Mouse (Mus musculus) retina, embryonic 14.5 days (tissue): ENCODE results near the gene Tmem100.

ENCODE experiments used
- DNase-seq: peaks from one replicate; pipeline ENCODE4 v3.0.0-alpha.2; 2015; ENCODE audit warnings: low spot score

Gene Tmem100

DNA sequence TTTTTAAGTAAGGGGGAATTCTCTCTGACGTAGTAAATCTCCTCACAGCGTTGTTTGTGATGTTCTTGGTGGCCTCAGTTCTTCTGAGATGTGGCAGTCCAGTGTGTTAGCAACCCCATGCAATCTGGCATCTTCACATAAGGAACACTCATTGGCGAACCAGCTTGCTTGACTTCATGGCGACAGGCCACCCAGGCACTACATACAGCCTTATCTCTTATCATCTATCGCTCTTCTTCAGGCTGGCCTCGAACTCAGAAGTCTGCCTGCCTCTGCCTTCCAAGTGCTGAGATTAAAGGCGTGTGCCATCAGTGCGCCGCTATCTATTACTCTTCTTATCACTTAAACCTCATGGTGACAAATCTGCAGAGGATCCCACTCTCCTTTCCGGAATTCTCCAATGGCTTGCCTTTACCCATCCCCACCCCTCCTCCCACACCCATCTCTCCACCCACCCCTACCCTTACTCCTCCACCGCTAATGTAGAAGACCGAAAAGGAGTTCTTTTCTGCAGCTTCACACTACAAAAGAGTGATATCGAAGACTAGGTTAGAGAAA lies at the start of gene Tmem100:
Gene Tmem100 (plus strand): TSS at position 508 of the 558 bp plus-strand sequence.
- no peak for DNase-seq

- no peak for DNase-seq
Observed at GRCm38 (mm10) chr11:89982918-89983317, 47.2 kb upstream of the Tmem100 start.

DNA sequence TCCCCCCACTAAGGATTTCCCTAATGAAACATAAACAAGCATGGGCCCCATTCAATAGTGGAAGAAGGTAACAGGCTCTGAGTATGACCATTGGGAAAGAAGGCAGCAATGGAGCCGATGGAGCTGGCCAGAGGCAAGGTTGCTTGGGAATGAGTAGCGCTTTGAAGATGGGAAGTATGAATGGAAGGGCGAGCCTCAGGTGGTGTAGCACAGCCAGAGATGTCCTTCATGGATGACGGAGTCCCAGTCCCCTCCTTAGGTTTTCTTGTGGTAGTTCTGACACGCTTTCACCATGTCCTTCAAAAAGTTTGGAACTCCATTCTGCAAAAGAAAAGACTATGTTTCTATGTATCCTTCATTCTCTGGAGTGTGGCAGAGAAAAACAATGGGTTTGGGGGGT lies 45.7 kb upstream of the Tmem100 start:
- DNase-seq = no peak

DNA sequence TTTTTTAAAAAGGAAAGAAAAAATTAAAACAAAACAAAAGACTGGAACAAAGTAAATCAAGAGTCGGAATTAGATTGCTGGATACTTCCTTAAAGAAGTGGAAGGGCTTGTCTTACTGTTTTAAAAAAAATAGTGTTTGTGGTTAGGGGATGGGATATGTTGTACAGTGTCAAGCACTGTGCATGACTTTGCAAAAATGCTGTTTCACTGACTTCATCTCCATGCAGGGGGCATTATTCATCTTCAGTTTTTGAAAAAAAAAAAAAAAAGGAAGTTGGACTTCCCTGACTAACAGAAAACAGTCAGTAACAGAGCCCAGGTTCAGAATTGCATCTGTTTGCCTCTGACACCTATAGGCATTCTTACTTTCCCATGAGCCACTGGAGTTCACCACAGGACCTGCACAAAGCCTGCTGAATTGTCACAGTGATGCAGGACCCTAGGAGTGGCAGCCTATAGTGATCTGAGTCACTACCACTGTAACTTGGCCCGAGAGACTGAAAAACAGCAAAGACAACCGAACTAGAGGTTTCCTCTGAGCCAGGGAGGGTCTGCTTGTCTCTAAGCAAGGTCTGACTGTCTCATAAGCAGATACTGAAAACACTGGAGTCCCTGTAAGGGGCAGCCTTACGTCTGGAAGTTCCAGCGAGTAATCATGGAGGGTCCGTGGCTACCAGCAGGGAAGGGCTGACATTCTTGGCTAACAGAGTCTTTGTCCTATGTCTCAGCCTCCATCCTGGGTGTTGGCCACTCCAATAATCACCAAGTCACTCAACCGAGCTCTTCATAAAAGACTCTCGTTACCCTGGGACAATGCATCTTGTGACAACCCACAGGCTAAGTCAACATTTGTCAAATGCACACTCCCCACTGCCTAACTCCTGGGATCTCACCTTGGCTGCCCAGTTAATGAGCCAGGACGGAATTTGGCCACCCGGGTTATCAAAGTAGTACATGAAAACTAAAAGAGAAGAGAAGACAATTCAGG lies 44.7 kb upstream of the Tmem100 start:
- no peak for DNase-seq

GRCm38 (mm10) chr11:89986516-89986915 lies 43.6 kb upstream of the Tmem100 start:
- DNase-seq = no peak

GRCm38 (mm10) chr11:89988936-89989589 lies 41.1 kb upstream of the Tmem100 start:
- peak; percentile 86 for DNase-seq

DNA sequence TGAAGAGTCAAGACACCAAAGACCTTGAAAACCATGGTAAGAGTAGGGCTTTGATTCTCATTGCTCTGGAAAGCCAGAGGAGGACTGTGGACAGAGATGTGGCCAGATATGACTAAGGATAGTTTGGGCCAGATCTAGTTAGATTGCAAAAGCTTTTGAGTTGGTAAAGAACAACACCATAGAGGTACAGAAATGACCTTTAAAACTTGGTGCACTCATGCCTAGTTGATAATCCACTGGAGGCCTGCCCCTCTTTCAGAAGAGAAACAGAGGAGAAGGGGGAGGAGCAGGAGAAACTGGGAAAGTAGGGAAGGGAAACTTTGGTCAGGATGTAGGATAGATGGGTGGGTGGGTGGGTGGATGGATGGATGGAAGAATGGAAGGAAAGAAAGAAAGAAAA lies 38.5 kb upstream of the Tmem100 start:
- DNase-seq = no peak

DNA sequence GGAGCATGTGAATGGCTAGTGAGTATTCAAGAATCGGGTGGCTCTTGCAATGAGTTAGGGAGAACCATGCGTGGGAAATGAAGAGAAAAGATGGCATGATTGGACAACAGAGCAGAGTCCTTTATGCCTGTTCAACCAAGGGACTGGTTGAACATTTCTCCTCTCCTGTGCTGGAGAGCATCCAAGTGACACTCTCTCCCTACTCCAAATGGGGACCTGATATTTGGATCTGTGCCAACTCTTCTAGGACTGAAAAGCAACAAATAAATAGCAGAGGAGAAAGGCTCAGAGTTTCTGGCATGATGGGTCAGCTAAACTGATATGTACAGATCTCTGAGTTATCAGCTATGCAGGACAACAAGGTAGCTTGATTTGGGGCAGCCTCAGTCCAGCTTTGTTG lies 35.4 kb upstream of the Tmem100 start:
- no peak for DNase-seq

DNA sequence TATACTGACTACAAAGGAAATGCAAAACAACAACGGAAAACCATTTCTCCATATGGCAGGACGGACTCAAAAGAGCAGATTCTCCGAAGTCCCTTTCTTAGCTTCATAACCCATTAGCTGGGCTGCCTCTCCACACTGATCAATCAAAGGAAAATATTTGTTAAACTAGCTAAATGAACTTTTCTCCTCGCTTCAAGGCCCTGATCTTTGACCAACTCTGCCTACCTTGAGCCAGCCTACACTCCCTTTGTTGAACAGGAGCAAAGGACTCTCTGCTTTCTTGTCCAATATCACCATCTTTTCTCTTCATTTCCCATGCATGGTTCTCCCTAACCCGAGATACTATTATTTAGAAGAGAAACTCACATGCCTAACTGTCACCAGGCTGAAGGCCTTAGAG lies 34.6 kb upstream of the Tmem100 start:
- DNase-seq = no peak

DNA sequence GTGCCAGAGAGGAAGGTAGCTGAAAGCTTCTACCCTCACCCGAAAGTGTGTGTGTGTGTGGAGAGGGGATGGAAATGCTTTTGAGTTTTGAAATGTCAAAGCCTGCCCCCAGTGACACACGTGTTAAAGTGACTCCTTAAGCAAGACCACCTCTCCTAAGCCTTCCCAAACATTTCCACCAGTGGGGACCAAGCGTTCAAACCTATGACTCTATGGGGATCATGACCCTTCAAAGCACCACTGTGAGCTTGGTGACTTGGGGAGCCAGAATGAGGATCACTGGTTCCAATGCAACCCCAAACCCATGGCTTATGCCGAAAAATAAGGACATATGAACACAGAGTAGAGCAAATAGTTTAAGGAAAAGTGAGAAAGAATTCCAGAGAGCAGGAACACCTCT lies 33.7 kb upstream of the Tmem100 start:
- DNase-seq = no peak

DNA sequence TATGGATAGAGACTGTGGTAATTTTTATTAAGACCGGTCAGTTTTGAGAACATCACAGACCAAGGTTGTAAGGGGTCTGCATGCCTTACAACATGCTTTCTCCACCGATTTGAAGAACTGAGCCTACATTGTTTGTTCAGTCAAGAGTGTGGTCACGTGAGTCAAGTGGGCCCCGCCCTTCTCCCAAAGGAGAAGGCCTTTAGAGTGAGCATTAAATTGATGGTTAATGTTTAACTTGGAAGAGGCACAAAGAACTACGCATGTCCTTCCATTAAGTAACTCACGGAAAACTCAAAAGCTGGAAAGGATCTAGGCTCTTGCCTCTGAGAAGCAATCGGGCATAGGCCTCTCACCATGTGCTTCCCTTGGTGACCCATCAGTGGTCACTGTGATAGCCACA lies 33.3 kb upstream of the Tmem100 start:
- DNase-seq = no peak

- DNase-seq = no peak
Observed at GRCm38 (mm10) chr11:89998996-89999770, 31.0 kb upstream of the Tmem100 start.

GRCm38 (mm10) chr11:90000666-90001065 lies 29.5 kb upstream of the Tmem100 start:
- no peak for DNase-seq

GRCm38 (mm10) chr11:90001396-90002230 lies 28.5 kb upstream of the Tmem100 start:
- no peak for DNase-seq

- peak; percentile 90 for DNase-seq
Observed at GRCm38 (mm10) chr11:90002231-90002986, 27.7 kb upstream of the Tmem100 start, which contains the start of gene Pctp. Pctp (minus strand) TSS chr11:90002894.

- no peak for DNase-seq
Observed at GRCm38 (mm10) chr11:90002987-90003348, 27.2 kb upstream of the Tmem100 start.

DNA sequence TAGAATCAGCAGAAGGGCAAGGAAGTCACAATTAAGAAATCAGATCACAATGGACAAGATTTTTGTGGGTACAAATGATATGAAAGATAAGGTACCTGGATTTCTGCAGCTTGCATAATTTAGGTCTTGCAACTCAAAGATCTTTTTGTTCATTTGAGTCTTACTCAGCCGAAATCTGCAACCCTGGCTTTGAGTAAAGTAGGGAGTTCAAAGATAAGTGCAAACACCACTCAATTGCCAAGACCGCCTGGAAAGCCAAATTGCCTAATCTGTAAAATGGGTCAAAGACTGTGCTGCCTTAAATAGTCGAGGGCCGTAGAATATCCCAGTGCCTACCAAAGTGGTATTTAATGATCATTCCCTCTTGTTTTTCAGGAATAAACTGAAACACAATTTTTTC lies 26.8 kb upstream of the Tmem100 start:
- DNase-seq = no peak

- DNase-seq = no peak
Observed at GRCm38 (mm10) chr11:90006111-90006510, 24.0 kb upstream of the Tmem100 start.

- no peak for DNase-seq
Observed at GRCm38 (mm10) chr11:90007791-90008531, 22.2 kb upstream of the Tmem100 start.

- DNase-seq = no peak
Observed at GRCm38 (mm10) chr11:90013657-90014056, 16.5 kb upstream of the Tmem100 start.
